Mouse (Mus musculus) liver (tissue): Measurements from ENCODE around the gene Pilrb2.

Source experiments
- DNase-seq: peaks from one replicate; pipeline ENCODE4 v3.0.0-alpha.2; 2020; ENCODE audit warnings: mixed read lengths

Gene Pilrb2

DNA sequence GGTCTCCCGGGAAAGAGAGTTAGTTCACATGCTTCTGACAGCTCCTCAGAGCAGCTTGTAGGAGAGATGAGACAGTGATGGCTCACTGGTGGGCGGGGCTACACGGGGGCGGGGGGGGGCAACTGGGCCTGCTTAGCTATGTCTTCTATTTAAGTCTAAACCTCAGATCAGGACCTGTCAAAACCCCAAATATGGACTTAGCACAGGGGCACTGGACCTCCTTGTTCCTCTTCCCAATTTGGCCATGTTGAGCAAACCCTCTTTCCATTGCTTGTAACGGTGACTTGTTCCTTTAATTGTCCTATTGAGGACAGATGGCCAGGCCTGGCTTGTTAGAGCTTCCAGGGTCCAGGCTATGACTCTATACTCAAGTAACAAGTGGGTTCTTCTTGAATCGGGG is 40.1 kb downstream of the Pilrb2 start:
- no peak for DNase-seq

DNA sequence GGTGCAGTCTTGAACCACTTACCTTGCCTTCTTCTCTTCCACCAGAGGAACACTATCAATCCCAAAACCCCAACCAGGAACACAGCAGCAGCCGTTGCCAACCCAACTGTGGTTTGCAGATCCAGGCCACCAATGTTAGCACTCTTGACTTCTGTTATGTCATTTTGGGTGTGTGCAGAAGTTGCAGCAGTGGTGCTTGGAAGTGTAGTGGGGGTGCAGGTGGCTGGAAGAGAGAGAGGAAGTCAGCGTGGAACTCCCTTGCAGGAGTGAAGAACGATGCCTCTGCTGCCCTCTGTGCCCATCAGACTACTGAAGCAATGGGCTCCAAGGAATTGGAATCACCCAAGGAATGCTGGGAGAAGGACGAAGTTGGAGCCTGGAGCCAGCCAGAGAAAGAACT is 40.5 kb downstream of the Pilrb2 start:
- DNase-seq = no peak

DNA sequence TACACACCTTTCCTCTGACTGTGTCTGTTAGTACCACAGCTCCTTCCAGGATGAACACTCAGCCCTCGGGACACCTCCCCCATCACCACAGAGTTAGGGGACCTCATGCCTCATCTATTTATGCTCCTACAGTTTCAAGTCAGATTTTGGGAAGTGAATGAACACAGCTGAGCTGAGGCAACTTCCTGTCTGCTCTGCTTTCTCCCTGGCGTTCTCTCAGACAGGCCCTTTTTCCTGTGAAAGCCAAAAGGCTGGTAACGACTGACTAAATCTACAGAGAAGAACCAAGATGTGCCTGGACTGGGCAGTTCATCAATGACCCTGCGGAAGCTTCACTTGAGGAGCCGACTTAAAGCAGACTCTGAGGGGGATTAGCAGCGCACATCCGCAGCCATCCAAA is 41.4 kb downstream of the Pilrb2 start:
- DNase-seq = no peak

DNA sequence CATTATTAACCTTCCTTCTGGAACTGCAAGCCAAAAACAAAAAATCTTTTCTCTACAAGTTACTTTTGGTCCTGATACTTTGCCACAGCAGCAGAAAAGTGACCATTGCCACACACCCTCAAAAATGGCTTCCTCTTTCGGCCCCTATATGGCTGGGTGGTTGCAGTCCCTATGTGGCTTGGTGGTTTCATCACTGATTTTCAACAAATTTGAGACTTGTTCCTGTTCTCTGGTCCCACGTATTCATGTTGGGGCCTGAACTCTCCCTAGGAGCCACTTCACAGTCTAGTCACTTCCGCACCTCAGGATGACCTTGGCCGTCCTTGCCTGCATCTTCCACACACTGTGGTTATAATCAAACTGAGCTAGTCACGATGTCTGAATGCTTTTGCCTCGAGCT is 42.9 kb downstream of the Pilrb2 start:
- DNase-seq = no peak

DNA sequence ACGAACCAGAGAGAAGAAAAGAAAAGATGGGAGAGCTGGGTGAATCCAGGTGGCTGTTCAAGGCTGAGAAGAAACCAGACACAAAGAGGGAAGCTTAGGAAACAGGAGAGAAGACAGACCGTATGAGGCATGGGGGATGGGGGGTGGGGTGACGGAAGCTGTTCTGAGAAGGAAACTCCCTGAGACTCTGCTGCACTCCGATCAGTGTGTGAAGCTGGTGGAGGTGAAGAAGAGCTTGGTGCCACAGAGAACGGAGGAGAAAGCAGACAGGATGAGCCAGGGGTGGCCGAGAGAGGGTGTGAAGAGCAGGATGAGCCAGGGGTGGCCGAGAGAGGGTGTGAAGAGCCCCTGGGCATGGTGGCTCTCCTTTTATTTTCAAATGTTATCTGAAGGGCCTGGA is 45.2 kb downstream of the Pilrb2 start:
- no peak for DNase-seq

DNA sequence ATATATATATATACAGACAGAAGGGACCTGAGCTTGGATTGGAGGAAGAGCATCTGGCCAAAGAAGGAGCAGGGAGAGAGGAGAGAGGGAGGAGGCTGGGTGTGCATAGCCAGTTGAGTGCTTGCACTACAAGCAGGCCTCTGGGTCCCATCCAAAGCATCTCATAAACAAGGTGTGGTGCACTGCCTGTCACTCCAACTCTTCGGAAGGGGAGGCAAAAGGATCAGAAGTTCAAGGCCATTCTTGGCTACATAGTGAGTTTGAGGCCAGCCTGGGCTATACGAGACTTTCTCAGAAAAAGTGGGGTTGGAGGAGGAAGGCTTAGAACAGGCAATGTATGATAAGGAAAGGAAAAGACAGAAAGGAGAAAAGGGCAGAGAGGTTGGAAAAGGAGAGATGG is 45.6 kb downstream of the Pilrb2 start:
- DNase-seq = no peak

DNA sequence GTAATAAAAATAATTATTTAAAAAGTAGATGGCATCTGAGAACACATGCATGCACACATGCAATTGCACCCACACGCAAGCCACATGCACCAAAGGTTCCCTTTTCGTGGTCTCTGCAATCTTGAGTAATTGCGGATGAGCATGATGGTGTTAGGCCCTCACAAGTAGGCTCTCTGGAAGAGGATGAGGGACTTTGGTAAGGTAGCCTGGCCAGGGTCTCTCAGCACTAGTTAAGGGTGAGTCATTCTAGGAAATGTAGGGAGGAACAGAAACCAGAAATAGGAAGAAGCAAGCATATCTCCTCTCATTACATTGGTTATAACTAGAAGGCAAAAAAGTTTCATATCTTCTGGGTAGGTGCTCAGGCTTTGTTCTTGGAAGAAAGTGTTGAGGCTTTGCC is 46.6 kb downstream of the Pilrb2 start:
- no peak for DNase-seq

DNA sequence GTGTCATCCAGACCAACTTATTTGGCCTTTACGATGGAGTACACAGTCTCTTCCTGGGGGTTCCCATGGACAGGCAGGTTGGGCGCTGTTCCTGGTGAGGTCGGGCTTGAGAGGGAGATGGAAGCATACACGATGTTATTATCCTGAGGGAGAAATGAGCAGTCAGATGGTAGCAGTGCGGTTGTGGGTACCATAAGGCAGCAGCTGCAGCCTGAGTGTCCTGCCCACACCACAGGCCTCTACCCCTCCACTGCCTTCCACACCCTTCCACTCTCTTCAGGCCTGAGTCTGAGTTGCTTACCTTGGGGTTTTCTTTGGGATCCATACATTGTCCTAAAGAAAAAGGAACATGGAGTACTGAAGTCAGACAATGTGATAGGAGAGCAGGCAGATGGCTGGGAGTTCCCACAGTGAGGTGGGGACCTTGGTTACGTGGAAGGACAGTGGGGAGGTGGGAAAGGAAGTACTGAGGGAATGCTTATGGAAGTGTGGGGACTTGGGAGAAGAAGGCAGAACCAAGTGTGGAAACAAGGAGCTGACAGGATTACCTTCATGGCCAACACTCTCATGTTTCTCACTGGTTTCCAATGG is 48.1 kb downstream of the Pilrb2 start:
- no peak for DNase-seq

DNA sequence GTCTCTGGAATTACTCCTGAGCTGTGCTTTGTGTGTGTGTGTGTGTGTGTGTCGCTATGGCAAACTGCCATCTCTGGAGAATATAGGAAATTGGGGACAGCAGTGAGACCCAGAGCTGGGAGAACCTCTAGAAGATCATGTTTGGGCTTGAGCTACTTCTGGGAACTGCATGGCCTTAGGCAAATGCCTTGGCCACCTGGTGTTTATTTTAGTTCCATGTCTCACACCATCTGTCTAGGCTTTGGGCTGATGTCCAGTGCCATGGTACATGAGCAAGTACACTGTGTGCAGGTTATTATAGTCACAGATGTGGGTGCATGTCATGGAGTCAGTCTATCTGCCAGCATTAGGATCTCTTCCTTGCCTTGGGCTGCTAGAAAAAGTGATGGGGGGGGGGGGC is 49.0 kb downstream of the Pilrb2 start:
- DNase-seq = no peak

DNA sequence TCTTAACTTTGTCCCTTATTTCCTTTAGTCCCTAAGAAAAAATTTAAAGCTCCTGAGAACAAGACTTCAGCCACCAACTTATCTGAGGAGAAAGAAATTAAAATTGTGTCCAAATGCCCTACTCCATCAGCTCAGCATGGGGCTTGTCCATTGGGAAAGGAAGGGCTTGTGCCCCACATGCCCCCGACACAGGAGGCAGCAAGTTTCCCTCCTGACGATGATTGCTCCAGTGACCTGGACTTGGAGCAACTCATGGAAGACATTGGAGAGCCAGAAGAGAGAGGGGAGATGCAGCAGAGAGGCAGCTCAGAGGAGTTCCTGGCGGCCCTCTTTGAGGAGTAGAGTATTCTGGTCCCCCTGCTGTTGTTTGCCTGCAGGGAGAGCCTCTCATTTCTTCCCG is 49.5 kb downstream of the Pilrb2 start:
- no peak for DNase-seq

DNA sequence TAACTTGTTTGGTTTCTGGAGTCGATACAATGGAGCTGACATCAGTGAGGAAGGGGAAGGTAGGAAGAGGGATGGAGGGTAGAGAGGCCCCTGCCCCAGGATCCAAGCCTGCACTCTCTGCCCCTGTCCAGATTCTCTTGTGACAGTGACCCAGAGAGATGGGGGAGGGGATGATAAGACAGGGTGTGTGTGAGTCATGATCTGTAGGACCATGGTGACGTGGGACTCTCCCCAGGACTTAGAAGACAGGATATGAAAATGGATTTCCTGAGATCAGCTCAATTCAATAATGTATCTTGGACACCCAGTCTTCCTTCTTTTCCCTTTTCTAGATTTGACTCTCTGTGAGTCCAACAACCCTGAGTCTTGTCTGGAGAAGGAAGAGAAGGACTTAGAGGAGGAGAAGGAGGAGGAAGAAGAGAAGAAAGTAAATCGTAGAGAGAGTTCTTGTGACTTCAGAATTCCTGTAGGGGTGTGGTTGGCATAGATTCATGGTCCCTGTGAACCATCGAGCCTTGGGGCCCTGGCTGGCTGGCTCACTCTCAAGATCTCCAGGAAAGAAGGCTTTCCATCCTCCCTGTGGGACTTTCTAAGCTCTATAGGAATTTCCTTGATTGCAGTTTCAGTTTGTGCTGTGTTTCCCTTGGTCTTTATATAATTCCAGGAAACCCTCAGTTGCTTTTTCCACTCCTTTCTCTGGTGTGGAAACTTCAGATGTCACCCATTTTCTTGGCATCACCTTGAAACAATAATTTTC is 54.0 kb downstream of the Pilrb2 start:
- DNase-seq = no peak
